Mouse (Mus musculus) heart, adult 2 months (tissue): ENCODE data around the gene Lrch3.

Experiments used
- CTCF ChIP-seq: fragments of 200-600 bp; IDR thresholded peaks from 2 replicates; pipeline ENCODE4 v1.8.1; 2022; ENCODE audit warnings: antibody characterized with exemption, mild to moderate bottlenecking, moderate library complexity
- EP300 ChIP-seq: fragments of 200-500 bp; IDR thresholded peaks from 2 replicates; pipeline ENCODE4 v1.6.1; 2011; ENCODE audit warnings: low read depth, low read length, control low read depth; ENCODE audit not compliant: insufficient read depth

DNA sequence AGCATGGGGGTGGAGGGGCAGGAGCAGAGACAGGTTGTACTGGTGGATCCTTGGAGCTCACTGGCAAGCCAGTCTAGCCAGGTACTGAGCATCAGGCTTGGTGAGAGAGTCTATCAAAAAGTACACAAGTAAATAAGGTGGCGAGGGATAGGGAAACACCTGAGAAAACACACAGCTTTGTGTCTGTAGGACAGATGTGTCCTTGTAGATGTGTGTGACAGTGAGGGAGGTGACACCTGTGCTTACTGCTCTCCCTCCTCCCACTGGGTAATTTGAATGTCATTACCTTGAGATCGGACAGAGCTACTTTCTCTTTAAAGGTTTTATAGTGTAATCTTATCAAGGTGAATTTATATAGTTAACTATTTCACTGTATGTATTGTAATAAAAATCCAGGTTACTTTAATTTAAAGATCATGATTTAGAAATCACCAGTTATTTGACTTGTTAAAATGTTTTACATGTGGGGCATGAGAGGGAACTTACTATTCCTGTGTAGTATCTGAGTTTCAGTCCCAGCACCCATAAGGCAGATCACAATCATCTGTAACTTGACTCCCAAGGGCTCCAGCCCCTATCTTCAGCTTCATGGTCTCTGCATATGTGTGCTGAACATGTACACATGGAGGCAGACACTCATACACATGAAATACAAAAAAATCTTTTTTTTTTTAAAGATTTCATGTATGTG is 12.4 kb upstream of the Lrch3 start:
- TF ChIP-seq EP300 (no peak), CTCF (no peak)
